Mouse (Mus musculus) kidney, postnatal 10 days (tissue): ENCODE results near the gene Tmc2.

Experiments used
- DNase-seq: peaks from one replicate; pipeline ENCODE4 v3.0.0; 2021; ENCODE audit warnings: mixed read lengths

Gene Tmc2

DNA sequence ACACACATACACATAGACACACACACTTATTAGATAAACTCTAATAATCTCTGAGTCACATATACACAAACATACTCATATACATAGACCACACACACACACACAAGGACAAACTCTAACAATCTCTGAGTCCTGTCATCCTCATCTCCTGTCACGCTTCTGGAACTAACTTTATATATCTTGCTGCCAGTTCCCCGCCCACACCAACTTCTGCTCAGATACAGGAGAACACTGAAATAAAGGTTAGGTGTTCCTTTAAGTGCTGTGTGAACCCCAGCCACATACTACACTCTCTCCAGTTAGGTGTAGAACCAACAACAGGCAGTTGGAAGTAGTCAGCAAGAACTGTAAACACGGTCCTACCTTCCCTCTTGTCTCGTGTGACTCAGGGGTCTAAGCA, 65.8 kb downstream of the Tmc2 start:
- DNase-seq, result no peak

DNA sequence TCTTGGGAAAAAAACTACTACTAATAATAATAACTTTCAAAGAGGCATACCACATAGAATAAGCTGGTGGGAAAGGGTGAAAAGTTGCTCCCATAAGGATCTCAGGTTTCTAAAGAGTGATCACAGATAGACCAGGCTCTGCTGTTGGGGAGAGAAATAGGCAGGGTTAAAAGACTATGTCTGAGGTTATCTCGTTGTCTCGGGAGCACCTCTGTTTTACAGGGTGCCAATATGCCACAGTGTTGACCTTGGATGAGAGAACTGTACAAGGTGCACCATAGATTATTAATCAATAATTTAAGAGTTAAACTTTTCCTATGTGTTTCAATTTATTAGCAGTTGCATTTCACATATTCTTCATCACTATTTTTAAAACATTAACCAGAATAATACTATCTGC, 66.9 kb downstream of the Tmc2 start:
- DNase-seq, result no peak

DNA sequence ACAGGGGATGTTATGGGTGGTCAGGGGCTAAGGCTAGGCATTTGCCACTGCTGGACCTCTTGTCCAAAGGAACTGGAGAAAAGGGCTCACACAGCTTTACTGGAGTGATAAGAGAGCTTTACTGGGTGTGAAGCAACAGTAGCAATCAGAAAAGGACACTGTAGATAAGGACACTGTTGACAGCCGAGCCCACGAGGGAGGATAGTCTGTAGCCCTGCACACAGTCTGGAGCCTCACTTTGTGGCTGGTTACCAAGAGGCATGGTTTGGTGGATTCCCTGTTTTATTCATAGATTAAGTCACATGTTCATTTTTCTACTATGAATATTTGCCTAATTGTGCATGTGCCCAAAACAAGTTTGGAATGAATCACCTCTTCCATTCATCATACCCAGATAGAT, 67.4 kb downstream of the Tmc2 start:
- no peak for DNase-seq

DNA sequence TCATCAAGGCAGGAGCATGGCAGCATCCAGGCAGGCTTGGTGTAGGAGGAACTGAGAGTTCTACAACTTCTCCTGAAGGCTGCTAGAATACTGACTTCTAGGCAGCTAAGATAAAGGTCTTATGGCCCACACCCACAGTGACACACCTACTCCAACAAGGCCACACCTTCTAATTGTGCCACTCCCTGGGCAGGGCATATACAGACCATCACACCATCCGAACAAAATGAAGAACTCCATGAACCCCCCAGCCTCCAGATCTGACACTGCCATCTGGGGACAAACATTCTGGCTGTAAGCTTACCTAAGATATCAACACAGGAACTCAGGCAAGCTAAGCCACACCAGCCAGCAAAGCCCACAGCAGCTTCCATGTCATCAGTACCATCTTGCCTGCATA, 70.5 kb downstream of the Tmc2 start:
- DNase-seq, result no peak

GRCm38 (mm10) chr2:130268074-130268473, 73.1 kb downstream of the Tmc2 start:
- no peak for DNase-seq

GRCm38 (mm10) chr2:130273732-130274131, 78.7 kb downstream of the Tmc2 start:
- DNase-seq, result no peak

GRCm38 (mm10) chr2:130274149-130274861, 79.3 kb downstream of the Tmc2 start, which contains the start of gene Nop56:
Gene Nop56 (plus strand): TSS chr2:130274430.
- peak; percentile 99 for DNase-seq

GRCm38 (mm10) chr2:130274862-130275261, 79.9 kb downstream of the Tmc2 start:
- no peak for DNase-seq

DNA sequence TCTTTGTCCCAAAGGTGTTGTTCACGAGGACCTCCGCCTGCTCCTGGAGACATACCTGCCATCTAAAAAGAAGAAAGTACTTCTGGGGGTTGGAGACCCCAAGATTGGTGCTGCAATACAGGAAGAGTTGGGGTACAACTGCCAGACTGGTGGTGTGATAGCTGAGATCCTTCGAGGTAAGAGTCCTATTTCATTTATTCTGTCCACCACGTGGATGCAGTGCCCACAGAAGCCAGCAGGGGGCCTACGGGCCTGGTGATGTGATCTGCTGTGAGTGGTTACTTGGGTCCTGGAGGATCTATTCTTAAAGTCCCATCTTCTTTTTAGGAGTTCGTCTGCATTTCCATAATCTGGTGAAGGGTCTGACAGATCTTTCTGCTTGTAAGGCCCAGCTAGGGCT, 80.7 kb downstream of the Tmc2 start:
- peak; percentile 76 for DNase-seq

- DNase-seq, result no peak
Measured at GRCm38 (mm10) chr2:130279600-130280091, 84.7 kb downstream of the Tmc2 start.

- DNase-seq, result no peak
Measured at GRCm38 (mm10) chr2:130280224-130280623, 85.2 kb downstream of the Tmc2 start.

GRCm38 (mm10) chr2:130280818-130281217, 85.8 kb downstream of the Tmc2 start:
- no peak for DNase-seq

DNA sequence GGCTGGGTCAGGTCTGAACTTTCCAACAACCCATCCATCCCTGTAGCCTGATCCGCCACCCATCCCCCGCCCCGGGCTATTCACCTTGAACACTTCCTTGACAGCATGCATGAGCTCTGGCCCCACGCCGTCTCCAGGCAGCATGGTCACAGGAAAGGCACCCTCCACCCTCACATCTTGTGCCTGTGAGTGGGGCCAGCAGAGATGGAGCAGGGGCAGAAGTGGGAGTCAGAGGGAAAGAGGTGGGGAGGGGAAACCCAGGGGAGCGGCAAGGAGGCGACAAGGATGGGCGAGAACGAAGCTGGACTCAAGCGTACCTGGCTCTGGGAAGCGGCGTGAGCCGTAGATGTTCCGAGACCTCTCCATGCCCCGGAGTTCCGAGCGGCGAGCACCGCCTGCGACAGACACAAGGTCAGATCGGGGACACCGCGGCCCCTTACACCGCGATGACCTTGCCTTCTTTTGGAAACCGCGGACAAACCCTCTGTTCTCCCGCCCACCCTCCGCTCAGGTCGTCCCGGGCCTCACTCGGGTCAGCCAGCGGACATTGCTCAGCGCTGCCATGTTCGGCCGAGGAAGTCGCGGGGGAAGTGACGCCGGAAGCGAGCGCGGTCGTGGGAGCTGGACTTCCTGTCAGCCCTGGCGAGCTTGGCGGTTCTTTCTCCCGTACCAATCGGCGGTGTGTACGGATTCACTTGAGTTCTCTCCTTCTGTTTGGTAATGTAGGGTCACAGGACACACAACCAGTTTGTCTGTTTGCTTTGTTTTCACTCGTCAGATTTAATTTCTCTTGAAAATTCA, 89.1 kb downstream of the Tmc2 start, which contains the start of gene Idh3b:
Gene Idh3b, minus strand, starts transcription at position 694 of the 801 bp plus-strand sequence.
- DNase-seq, result peak; percentile 95

DNA sequence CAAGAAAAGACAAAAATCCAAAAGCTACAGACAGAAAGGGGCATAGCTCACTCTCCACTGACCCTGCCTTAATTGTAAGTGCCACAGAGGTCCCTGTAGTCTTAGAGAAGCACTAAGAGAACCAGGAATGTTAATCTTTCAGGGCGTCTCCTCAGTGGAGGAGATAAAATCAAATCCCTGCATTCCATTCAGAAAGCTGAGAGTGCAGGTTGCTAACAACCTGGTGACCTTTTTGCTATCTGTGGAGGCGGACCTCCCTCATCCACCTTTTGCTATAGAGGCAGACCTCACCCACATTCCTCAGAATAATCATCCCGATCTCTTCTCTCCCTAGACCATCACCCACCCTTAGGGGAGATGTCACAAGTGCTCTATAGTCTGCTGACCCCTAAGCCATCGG, 94.1 kb downstream of the Tmc2 start:
- DNase-seq, result no peak

DNA sequence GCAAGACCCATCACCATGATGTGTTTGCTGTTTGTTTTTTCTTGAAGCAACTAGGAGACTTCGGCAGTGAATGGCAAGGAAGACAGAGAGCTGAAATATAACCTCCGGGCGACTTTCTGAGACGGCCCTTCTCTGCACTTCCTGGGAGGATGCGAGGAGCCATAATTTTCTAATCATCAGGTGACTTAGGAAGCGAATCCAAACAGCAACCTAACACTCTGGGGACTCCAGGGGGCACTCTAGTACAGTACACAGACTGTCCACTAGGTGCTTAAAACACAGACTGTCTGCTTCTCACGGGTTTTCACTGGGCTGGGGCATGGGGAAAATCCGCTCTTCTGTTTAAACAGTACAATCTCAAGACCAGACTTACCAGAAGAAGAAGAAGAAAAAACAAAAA, 96.4 kb downstream of the Tmc2 start:
- peak; percentile 83 for DNase-seq

GRCm38 (mm10) chr2:130293009-130293408, 98.0 kb downstream of the Tmc2 start:
- no peak for DNase-seq

GRCm38 (mm10) chr2:130293486-130293885, 98.5 kb downstream of the Tmc2 start:
- no peak for DNase-seq

DNA sequence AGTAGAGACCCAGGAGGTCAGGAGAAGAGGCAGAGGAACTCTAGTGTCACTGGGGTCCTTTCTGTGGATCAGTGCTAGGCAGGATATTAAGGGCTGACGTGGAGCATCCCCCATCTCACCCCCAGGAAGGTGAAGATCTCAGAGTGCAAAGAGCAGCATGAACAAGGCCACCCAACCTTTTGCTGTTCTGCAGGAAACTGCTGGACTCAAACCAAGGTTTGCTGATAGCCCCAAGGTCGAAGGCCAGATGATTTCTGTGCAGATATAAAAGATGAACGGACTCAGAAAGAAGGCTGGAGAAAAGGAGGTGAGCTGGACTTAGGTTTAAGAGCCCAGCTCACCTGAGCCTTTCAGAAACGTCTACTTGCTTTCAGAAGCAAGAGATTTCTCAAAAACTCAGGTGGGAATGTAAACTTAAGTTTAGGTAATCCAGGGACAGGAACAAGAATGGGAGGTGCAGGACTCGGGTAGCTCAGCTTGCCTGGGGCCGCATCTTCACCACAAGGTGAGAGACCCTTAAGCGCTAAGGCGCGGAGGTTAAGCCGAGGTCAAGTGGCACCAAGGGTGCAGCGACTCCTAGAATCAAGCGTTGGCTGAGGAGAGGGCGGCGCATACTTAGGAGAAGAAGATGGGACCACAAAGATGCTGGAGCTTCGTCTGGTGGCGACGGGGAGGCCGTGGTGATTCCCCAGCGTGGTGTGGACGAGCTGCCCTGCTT, 99.4 kb downstream of the Tmc2 start:
- no peak for DNase-seq

DNA sequence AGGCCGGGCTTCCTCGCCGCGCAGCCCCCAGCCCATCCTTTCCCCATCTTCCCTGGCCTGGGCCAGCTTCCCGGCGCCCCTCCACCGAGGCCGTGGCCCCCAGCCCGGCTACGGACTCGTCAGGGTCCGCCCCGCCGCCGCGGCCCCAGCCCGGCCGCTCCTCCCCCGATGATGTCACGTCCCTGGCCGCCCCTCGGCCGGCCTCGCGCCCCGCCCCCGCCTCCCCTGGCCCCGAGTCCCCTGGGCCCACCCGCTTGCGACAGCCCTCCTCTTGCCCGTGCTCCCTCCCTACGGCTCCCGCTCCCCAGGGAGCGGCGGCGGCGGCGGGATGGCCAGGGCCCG, 99.9 kb downstream of the Tmc2 start, which contains the start of gene Ebf4:
Gene Ebf4, plus strand, starts transcription at position 234 of the 342 bp plus-strand sequence.
- peak; percentile 82 for DNase-seq

DNA sequence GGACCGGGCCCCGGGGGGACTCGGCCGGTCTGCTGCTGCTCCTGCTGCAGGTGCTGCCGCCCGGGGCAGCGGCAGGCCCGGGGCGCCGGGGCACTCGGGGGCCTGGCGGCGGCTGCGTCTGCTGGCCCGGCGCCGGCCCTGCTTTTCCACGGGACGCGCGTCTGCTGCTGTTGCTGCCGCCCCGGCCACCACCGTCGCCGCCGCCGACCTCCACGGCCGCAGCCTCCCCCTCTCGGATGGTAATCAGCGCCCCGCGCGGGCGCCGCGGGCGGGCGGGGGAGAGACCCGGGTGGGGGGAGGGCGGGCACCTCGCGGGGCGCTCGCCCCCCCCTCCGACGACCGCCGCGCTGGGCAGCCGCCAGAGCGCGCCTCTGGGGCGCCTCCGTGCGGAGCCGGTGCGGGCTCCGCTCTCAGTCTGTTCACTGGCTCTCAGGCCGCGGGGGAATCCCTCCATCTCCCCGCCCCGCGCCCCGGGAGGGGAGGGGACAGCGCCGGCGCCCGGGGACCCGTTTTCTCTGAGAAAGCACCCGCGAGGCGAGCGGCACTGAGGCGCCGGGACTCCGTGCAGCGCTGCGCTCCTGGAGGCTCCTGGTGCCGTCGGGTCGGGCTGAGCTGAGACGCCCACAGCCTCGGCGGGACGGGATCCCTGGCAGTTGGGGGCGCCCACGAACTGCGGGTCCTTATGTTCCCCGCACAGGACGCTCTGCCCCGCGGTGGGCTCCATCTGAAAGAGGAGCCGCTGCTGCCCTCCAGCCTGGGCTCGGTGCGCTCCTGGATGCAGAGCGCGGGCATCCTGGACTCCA, 100.5 kb downstream of the Tmc2 start:
- DNase-seq, result peak; percentile 70

DNA sequence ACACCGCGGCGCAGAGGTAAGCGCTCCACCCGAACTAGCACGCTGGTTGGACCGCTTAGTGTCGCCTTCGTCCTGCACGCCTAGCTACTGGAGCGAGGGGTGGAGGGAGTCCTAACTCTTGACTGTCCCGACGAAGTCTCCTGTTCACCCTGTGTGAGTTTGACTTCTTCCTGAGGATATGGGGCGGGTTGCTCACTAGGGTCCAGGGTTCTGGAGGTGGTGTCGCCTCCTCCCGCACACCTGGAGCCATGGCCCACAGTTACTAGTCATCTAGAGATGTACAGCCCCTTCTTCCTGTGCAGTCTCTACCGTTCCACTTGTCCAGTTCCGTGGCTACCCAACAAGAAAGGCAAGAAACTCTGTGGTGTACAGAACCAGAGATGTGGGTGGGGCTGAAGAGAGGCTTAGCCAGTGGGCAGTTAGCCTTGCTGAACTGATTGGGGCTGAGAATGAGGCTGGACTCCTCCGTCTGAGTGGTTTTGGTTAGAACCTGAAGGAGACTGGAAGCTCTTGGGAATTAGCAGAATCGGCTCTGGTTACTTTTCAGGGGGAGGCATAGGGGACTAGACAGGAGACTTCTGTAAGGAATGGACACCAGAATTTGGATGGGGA, 101.2 kb downstream of the Tmc2 start:
- no peak for DNase-seq

- no peak for DNase-seq
Measured at GRCm38 (mm10) chr2:130297580-130297979, 102.6 kb downstream of the Tmc2 start.
